Mouse (Mus musculus): ENCODE results near the gene Rictor. TPM values are rescaled to one million over a fixed set of nuclear protein-coding genes. Genes with fewer than 3 reads are reported as not detected.

The Rictor gene
- polyA plus RNA-seq, 1 experiment from 2014 or later = 34.0 TPM

Other genes with a start within 250 kb of the Rictor start
- gene Fyb, start 185.5 kb upstream of the Rictor start, polyA plus RNA-seq (2016; fragmentation: Nextera tagmentation; extraction: Ambion mirVana) = 2.1 and 4.7 TPM in 2 replicates
- gene Osmr, start 166.6 kb downstream of the Rictor start, polyA plus RNA-seq (2016; fragmentation: Nextera tagmentation; extraction: Ambion mirVana) = 0.54 and 0.97 TPM in 2 replicates